Mouse (Mus musculus) adrenal gland, adult 8-10 months (tissue): ENCODE measurements at regions not wholly inside any gene's neighbourhood (a gene's known extent, or its start where the extent isn't known, plus 50 kb on each side); places are given as distances from the start of the nearest gene placed in this dataset.
"Not testable (repeated sequence)": the region's sequence is repeated elsewhere in the genome, so short reads cannot be mapped to it uniquely, and the experiment has no call there.

Experiments
- DNase-seq: peaks from one replicate; pipeline ENCODE4 v3.0.0; 2022

GRCm38 (mm10) chr2:162867516-162868029, 63.8 kb upstream of the Srsf6 start:
- DNase-seq: no peak

- no peak for DNase-seq
These were observed 64.6 kb upstream of the Srsf6 start for GRCm38 (mm10) chr2:162866613-162867314.

GRCm38 (mm10) chr2:162864571-162864970, 66.8 kb upstream of the Srsf6 start:
- peak; percentile 7 for DNase-seq

- DNase-seq: no peak
These were observed 76.7 kb upstream of the Srsf6 start for GRCm38 (mm10) chr2:162854606-162855005.

- peak; percentile 2 for DNase-seq
These were observed 77.8 kb upstream of the Srsf6 start for GRCm38 (mm10) chr2:162853576-162853975.

- DNase-seq: not testable (repeated sequence)
These were observed 89.6 kb upstream of the Srsf6 start for GRCm38 (mm10) chr2:162841761-162842160.

- DNase-seq: no peak
These were observed 93.6 kb upstream of the Srsf6 start for GRCm38 (mm10) chr2:162837776-162838175.

- no peak for DNase-seq
These were observed 97.6 kb upstream of the Srsf6 start for GRCm38 (mm10) chr2:162833741-162834140.

- peak; percentile 36 for DNase-seq
These were observed 112.5 kb upstream of the Srsf6 start for GRCm38 (mm10) chr2:162818787-162819186.

GRCm38 (mm10) chr2:162814205-162814604, 117.1 kb upstream of the Srsf6 start:
- peak; percentile 1 for DNase-seq

- DNase-seq: no peak
These were observed 123.6 kb upstream of the Srsf6 start for GRCm38 (mm10) chr2:162807747-162808146.

- no peak for DNase-seq
These were observed 134.8 kb upstream of the Srsf6 start for GRCm38 (mm10) chr2:162796528-162796927.

- DNase-seq: no peak
These were observed 133.3 kb upstream of the Ptprt start for GRCm38 (mm10) chr2:162794285-162794684.

- peak; percentile 2 for DNase-seq
These were observed 130.6 kb upstream of the Ptprt start for GRCm38 (mm10) chr2:162791374-162792098.

- DNase-seq: no peak
These were observed 123.3 kb upstream of the Ptprt start for GRCm38 (mm10) chr2:162784176-162784813.

- no peak for DNase-seq
These were observed 120.7 kb upstream of the Ptprt start for GRCm38 (mm10) chr2:162781599-162781998.

GRCm38 (mm10) chr2:162776542-162776941, 115.6 kb upstream of the Ptprt start:
- DNase-seq: no peak

- no peak for DNase-seq
These were observed 111.6 kb upstream of the Ptprt start for GRCm38 (mm10) chr2:162772520-162772919.

- DNase-seq: no peak
These were observed 108.9 kb upstream of the Ptprt start for GRCm38 (mm10) chr2:162769711-162770428.

- DNase-seq: no peak
These were observed 103.1 kb upstream of the Ptprt start for GRCm38 (mm10) chr2:162764059-162764458.

- DNase-seq: no peak
These were observed 79.6 kb upstream of the Ptprt start for GRCm38 (mm10) chr2:162740523-162740922.

GRCm38 (mm10) chr2:162735761-162736160, 74.8 kb upstream of the Ptprt start:
- no peak for DNase-seq

GRCm38 (mm10) chr2:162734286-162734685, 73.3 kb upstream of the Ptprt start:
- DNase-seq: no peak
